Mouse (Mus musculus) lung, postnatal 4 days (tissue): Measurements from ENCODE around the gene Maml3.
A peak's percentile ranks its signal among the peaks of the same experiment; 100 is the strongest.

Source experiments
- DNase-seq, 2 experiments: peaks; one replicate each; pipeline ENCODE4 v3.0.0; 2021

Gene Maml3

GRCm38 (mm10) chr3:51697931-51698330 is 406.9 kb downstream of the Maml3 start:
- no peak for DNase-seq

GRCm38 (mm10) chr3:51695713-51696112 is 409.2 kb downstream of the Maml3 start:
- DNase-seq: no peak

GRCm38 (mm10) chr3:51694576-51694975 is 410.3 kb downstream of the Maml3 start:
- no peak for DNase-seq

- no peak for DNase-seq
Measured at GRCm38 (mm10) chr3:51693196-51693595, 411.7 kb downstream of the Maml3 start.

- peak in 1 of 2 experiments; percentile 34 for DNase-seq
Measured at GRCm38 (mm10) chr3:51688725-51689124, 416.2 kb downstream of the Maml3 start.

- no peak for DNase-seq
Measured at GRCm38 (mm10) chr3:51686791-51687190, 418.1 kb downstream of the Maml3 start.

- DNase-seq: no peak
Measured at GRCm38 (mm10) chr3:51686316-51686715, 418.6 kb downstream of the Maml3 start.

GRCm38 (mm10) chr3:51685539-51685938 is 419.3 kb downstream of the Maml3 start:
- no peak for DNase-seq

- no peak for DNase-seq
Measured at GRCm38 (mm10) chr3:51674963-51675362, 429.9 kb downstream of the Maml3 start.

- DNase-seq: peak; percentile 59 to 78
Measured at GRCm38 (mm10) chr3:51673408-51674086, 431.3 kb downstream of the Maml3 start.

GRCm38 (mm10) chr3:51672631-51673030 is 432.2 kb downstream of the Maml3 start:
- no peak for DNase-seq

- no peak for DNase-seq
Measured at GRCm38 (mm10) chr3:51671071-51671469, 433.8 kb downstream of the Maml3 start.

- DNase-seq: no peak
Measured at GRCm38 (mm10) chr3:51670414-51671070, 434.3 kb downstream of the Maml3 start.

GRCm38 (mm10) chr3:51668607-51669006 is 436.3 kb downstream of the Maml3 start:
- no peak for DNase-seq

GRCm38 (mm10) chr3:51662557-51662956 is 442.3 kb downstream of the Maml3 start:
- peak in 1 of 2 experiments; percentile 36 for DNase-seq

GRCm38 (mm10) chr3:51661880-51662550 is 442.9 kb downstream of the Maml3 start:
- DNase-seq: peak in 1 of 2 experiments; percentile 26

GRCm38 (mm10) chr3:51661376-51661775 is 443.5 kb downstream of the Maml3 start:
- DNase-seq: peak in 1 of 2 experiments; percentile 17

- peak; percentile 25 to 38 for DNase-seq
Measured at GRCm38 (mm10) chr3:51660821-51661276, 444.0 kb downstream of the Maml3 start.

GRCm38 (mm10) chr3:51660060-51660459 is 444.8 kb downstream of the Maml3 start, which contains the start of gene Mgst2:
Gene Mgst2 (plus strand): TSS chr3:51660360.
- no peak for DNase-seq

GRCm38 (mm10) chr3:51659415-51659814 is 445.5 kb downstream of the Maml3 start:
- DNase-seq: no peak

- peak in 1 of 2 experiments; percentile 26 for DNase-seq
Measured at GRCm38 (mm10) chr3:51654303-51655055, 450.4 kb downstream of the Maml3 start.

GRCm38 (mm10) chr3:51652701-51653100 is 452.2 kb downstream of the Maml3 start:
- peak; percentile 48 to 69 for DNase-seq

GRCm38 (mm10) chr3:51652292-51652691 is 452.6 kb downstream of the Maml3 start:
- DNase-seq: peak; percentile 62 to 89
